Mouse (Mus musculus) layer of hippocampus, postnatal 36 days (tissue): ENCODE measurements around the gene Dnajc5. TPM values are rescaled to one million over a fixed set of nuclear protein-coding genes. Genes with fewer than 3 reads are reported as not detected.

Experiments used
- DNase-seq, 2 experiments: peaks; one replicate each; pipeline ENCODE4 v3.0.0; 2022
- total RNA-seq, 2 experiments: library from RNA; stranded (reverse); gene quantifications; 2 replicates each; pipeline ENCODE4 v1.2.3; 2021

Gene Dnajc5
- total RNA-seq, 2 experiments from 2014 or later: 252 to 275 TPM

DNA sequence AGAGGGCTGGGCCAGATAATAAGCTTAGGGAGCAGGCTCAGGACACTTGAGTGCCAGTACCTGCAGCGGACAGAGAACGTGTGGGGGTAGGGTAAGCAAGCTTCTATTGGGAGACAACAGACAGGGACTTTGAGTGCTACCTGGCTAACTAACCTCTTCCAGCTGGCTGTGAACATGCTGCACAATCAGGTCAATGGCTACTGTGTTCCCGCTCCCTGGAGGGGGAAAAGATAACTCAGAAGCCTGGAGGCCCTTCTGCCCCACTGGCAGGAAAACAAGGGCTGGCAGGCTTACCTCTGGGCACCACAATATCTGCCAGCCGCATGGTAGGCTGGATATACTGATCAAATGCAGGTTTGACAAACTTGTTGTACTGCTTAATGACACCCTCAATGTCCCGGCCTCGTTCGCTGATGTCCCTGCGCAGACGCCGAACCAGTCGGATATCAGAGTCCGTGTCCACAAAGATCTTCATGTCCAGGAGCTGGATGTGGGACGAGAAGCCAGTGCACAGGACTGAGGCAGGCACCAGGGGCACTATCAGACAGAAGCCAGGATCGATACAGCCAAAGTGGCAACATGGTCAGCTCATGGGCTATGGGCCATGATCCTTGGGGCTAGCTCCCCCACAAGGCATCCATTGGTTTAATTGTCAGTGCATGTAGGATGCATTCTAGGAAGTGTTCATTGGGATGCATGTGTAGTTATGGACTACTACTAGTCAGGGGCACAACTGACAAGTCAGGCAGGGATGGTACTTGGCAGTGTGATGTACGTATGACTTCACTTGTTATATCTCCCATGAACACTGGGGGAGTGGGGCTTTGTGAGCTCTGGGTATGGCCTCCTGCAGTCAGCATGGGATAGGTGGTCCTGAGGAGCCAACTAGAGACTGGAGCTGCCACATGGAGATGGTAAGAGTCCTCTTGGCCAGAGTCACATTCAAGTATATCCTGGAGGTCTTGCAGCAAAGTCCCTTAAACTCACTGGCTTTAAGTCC lies 52.9 kb downstream of the Dnajc5 start:
- DNase-seq: peak in 1 of 2 experiments; percentile 0

DNA sequence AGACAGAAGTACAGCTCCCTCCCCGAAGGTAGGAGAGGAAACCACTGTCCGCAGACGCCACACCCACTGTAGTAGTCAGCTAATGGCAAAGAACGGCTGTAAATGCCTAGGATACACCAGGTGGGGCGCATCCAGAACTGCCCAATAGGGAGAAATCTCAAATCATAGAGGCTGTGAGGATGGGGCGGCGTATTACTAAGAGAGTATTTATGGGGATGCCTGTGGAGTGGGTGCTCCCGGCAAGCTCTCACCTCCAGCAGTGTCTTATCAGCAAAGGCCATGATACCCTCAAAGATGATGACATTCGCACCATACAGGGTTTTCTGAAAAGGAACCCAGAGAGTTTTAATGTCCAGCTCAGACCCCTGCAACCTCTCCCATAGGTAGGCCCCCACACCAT lies 53.7 kb downstream of the Dnajc5 start:
- no peak for DNase-seq

DNA sequence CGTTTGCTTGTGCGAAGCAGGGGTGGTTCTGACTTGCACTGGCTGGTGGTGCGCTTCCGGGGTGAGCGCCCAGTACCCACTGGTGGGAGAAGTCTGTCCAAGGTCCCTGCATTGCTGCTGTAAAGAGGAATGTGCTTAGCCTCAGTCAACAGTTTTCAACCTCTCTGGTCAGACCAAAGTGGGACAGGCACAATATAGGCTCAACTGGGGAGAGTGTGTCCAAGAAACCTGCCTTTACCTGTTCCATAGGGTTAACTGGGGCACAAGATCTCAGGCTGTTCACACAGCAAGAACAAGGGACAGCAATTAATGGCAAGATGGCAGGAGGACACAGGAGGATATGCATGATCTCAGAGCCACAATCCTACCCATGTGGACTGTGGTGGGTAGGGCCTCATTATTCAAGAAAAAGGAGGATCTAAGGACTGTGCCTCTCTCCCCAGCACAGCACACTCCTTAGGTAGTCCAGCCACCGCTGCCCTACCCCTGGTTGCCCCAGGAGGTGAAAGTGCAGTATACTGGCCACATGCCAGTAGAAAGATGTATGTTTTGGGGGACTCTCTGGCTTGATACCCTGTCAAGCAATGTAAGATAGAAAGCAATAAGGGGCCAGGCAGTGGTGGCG lies 54.7 kb downstream of the Dnajc5 start:
- DNase-seq: peak in 1 of 2 experiments; percentile 1

DNA sequence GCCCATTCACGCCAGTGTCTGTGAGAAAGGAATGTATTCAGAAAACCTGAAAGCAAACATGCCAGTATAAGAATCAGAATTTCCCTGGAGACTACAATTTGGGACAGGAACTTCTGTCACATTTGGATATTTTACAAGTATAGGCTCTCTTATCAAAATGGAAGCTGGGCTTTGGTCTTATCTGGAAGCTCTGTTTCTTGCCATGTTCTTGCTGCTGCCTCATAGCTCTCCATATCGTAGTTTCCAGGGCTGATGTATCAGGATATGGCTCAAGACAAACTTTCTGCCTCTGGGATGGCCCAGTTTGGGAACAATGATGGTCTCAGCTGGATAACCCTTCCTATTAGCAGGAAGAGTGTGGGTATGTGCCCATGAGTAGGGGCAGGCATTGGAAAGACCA lies 56.3 kb downstream of the Dnajc5 start:
- peak in 1 of 2 experiments; percentile 1 for DNase-seq

DNA sequence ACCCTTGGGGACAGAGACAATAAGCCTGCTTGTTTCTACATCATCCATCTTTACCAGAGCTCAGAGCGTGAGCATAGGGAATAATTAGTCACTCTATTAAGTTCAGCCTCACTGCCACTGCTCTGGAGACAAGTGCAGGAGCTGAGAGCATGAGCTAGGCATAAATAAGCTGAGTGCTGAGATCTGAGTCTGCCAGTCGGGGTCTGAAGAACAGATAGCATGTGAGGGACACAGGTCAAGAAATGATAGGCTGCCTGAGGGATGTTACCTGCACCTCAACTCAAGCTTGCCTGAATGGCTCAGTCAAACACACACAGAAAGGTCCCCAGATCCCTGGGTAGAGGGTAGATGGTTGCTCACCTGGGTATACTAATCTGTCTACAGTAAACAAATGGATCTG lies 56.8 kb downstream of the Dnajc5 start:
- DNase-seq: peak in 1 of 2 experiments; percentile 3

DNA sequence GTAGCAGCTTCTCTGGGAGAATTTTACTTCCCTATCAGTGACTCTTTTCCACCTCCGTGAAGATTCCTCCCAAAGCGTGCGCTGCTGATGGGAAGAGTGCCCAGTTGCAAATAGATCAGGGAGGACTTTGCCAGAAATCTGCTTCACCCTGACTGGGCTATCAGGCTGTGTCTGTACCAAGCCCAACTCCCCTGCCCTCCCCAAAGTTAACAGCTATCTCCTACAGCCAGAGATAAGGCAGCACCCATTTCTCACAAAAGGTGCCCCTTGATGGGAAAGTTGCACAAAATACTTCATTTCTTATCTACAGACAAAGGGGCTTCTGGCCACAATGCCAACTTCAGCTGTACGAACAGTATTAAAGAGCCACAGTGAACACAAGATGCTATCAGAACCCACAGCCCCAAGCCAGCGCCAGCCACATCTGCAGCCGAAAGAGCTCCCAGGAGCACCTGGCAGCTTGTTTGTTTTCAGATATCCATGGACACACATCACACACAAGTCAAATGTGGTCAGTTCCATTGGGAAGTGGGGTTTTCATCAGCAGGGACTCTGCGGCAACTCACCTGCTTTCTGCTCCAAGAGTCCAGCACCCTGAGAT lies 57.8 kb downstream of the Dnajc5 start:
- peak in 1 of 2 experiments; percentile 7 for DNase-seq

DNA sequence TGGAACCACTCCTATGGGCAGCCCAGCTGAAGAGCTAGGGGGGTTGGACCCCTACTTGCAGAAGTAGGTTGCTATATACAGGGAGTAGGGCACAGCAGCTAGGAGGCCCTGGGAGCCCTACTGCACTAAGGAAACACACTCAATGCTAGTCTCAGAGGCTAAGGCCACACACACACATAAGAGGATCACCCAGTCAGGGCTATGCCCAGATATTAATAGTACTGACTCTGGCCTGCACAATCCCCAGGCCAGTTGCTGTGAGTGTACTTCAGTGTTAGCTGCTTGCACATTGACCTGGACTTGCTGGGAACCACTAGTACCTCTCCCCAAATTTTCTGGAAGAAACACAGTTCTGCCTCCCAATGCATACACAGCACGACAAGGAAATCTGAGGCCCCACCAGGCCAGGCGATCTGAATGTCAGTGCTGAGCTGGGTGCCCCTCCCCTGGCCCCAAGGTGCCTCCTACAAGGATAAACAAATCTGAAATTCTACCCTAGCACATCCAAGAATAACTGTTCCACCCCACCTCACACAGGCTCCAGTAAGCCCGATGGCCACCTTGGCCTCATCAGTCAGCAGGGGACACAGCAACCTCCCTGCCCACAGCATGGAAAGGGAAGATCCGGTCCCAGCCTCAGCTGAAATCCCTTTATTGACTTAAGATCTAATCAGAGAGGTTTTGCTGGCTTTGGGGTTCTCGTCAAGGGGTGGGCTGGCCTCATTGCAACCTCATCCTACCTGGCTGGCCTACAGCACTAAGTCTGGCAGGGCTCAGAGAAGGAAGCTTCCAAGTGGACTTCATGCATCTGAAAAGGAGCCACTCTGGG lies 58.7 kb downstream of the Dnajc5 start:
- no peak for DNase-seq

DNA sequence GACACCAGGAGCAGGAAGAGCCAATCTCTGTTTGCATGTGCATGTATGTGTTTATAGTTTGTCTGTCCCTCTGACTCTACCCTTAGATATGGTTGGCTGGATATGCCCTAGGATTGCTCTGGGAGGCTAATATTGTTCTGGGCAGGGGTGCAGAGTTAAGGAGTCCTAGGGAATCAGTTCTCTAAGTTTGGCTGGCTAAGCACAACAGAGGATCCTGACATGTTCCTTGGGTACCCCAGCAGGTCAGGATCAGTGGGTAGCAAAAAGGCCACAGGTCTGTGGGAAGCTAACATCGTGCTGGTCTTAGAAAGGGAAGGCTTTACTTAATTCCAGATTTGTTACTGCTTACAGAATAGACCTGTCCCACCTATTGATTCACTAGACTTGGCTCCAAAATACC lies 59.4 kb downstream of the Dnajc5 start:
- DNase-seq: no peak

DNA sequence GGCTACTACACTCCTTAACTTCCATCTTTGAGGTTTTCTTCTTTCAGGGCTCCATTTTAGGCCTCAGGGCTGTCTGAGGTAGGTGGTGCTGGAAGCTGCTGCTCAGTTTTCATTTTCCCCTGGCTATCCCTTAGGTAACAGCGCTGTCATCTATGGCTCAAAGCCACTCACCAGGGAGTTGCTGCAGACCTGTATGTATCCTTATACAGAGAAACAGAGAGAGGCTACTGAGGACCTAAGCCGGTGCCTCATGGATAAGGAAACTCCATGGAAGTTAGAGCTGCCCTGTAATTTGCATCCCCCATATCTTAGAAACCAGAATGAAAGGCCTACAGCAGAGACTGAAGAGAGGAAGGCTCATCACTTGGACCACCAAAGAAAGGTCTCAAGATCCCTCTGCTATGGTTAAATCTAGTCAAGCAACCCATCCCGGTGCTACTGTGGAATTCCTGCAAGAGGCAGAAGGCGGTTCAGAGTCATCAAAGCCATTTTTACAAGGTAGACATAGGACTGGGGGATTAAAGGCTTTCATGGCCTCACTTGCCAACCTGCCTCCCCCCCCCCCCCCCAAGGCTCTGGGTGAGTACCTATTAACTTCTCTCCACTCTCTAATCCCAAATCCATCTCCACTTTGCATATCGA lies 60.0 kb downstream of the Dnajc5 start:
- DNase-seq: no peak

DNA sequence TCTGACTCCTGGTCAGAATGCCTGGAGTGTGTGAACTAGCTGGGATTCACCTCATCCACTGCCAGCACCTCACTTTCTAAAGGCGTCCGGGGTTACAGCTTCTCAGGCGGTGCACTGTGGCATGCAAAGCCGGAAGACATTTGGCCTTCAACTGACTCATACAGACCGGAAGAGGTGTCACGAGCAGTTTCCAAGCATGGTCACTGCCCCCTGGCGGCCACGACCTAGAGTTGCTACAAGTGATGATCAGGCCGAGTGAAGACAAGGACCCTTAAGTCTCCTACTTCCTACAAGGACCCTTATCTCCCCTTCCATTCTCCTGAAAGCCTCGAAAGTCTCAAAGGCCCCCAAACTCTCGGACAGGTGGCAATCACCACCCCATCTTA lies 60.7 kb downstream of the Dnajc5 start:
- DNase-seq: peak; percentile 64 to 75

DNA sequence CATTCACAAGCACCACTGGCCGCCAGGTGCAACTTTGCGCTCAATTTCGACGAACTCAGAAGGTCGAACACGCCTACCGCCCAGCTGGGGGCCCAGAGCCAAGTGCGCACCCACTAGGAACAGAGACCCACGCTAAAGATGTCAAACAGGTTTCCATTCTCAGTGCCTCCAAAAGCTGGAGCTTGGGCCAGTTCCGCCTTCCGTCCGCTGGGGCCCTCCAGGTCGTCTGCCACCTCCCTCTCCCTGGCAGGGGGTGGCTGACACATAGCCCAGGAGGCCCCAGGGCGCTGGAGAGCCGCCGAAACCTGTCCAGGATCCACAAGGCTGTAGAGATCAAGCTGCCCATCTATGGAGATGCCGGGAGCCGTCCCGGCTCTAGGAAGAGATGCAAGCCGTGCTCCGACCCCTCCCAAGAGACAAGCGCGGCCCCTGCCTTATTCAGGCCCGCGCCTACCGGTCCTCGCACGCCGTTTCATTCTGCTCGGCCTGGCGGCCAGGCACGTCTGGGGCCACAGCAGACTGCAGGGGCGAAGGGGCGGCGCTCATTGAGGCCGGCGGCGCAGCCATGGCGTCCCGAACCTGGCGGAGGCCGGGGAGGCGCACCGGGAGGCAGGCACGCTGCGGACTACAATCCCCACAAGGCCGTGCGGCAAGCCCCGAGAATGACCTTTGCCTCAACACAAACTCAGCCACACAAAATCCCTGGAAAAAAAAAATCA lies 61.3 kb downstream of the Dnajc5 start:
- DNase-seq: peak; percentile 85 to 87

DNA sequence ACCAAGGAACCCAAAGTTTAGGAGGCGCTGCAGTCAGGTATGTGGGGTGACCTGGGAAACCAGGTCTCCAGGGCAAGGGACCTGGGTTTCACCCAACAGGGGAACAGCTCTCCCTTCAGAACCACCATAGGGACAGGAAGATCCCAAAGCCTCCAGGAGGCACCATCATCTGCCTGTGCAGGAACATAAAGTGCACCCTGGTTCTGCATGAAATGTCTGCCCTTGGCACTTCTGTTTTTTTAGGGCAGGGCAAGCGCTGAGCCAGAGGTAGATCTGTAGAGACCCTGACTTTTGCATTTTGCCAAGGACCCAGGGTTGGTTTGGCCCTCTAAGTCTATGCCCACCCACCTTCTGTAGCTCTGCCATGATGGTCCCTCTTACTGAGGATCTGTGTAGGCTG lies 62.1 kb downstream of the Dnajc5 start:
- no peak for DNase-seq

DNA sequence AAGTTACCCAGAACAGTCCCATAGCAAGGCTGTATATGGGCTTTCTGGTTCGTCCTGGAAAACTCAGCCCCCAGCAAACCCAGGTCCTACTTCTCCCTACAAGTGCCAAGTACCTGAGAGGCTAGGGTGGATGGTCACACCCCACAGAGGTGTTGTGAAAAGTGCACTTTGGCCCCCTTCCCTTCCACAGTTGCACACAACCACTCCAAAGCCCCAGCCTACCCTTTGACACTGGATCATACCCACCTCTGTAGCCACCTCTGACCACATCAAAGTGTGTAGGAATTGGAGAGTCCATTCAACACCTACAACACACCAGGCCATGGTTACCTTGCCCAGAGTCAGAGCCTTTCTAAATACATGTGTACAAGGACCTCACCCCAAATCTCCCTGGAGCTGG lies 62.7 kb downstream of the Dnajc5 start:
- DNase-seq: no peak

DNA sequence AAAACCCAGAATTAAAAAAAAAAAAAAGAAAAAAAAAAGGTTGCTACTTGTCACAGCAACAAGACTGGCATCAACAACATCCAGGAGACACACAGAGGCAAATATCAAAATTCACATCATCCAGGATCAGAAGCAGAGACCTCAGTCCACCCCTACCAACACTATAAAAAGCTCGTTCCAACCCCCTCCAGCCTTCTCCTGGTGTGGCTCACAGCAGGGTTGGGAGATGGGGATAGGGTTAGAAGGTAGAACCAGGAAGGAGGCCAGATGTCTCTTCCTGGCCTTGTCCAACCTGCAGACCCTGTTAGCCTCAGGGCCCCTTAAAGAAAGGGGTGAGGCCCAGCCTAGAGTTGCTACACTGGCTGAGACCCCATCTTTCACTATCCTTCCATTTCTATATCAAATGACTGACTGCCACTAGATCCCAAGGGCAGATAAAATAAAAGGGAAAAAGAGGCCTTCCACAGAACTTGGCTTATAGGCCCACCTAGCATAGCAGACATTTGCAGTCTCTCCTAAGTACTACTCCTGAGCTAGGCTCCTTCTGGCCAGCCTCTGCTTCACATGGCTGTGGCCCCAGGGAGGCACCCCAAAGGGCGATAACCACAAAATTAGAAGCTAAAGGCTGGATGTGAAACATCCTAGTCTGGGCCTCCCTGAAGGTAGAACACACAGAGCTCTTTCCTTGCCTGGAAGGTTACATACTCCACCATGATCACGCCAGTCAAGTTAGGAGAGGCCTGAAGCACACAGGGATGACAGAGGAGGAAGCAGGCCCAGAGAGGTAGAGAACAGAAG lies 63.4 kb downstream of the Dnajc5 start:
- no peak for DNase-seq

DNA sequence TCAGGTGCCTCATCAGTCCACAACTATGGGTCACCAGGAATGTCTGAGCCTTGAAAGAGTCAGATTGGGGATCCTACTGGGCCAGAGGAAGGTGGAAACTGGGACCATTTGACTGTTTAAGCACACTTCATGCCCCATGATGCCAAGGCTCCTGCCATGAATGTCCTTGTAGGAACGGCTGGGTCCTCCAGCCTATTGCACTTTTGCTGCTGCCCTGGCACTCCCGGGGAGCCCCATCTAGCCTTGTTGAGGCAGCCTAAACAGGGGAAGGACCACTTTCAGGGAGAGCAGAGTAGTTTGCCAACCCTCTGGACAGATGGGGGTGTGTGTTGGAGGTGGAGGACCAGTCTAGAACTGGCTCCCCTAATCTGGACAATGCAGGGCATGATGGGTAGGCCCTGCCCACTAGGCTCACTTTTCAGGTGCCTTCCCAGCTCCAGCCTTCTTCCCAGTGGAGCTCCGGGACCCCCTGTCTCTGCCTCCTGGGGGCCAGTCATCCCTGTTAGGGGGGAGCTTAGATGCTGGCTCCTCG lies 64.2 kb downstream of the Dnajc5 start, which contains the start of gene Uckl1:
TSS of gene Uckl1 (minus strand) at position 482 of the 532 bp plus-strand sequence.
- DNase-seq: no peak

DNA sequence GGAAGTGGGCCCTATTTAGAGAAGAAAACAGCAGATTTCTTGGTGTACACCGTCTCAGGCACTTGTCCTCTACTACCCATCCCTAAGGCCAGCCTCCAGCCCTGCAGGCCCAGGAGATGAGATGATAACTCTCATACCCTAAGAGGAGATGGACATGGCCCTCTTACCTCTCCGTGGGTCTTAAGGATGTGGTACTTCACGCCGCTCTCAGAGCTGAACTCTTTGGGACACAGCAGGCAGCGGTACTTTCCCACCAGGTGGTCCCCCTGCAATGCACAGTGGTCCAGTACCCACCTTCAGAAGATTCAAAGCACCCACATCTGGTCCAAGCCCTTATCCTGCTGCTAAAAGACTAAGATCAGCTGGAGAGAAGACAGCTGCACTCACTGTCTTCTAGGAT lies 65.2 kb downstream of the Dnajc5 start:
- DNase-seq: no peak

DNA sequence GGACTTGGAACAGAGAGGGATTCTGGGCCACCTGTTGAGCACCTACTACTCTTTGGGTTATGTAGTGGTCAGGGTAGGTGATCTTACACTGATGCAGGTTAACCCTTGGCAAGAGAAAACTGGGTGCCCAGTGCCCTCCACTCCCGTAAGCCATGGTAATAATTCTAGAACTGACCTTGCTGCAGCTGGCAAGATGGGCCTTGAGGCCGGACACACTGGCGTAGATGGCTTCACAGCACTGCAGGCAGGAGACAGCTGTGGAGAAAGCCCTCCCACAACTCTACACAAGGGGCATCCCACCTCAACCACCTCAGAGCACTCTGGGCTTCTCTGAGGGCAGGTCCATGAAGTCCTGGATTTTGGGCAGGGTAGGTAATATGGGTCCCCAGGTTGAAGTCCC lies 65.8 kb downstream of the Dnajc5 start:
- no peak for DNase-seq

DNA sequence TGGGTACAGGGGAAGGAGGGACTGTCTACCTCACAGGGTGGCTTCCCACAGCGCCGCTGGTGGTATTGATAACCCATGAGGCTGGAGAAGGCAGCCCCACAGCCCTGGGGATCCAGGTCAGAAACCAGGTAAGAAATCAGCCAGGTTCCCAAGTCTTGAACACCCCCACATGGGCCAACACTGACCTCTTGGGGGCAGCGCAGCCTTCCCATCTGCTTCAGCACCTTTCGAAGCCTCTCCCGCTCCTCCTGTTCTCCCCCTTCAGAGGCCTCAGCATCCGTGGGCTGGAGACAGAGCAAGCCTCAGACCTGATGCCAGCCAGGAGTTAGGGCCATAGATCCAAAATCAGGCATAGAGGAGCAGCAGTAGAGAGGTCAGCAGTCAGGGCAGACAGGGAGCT lies 67.5 kb downstream of the Dnajc5 start:
- no peak for DNase-seq

DNA sequence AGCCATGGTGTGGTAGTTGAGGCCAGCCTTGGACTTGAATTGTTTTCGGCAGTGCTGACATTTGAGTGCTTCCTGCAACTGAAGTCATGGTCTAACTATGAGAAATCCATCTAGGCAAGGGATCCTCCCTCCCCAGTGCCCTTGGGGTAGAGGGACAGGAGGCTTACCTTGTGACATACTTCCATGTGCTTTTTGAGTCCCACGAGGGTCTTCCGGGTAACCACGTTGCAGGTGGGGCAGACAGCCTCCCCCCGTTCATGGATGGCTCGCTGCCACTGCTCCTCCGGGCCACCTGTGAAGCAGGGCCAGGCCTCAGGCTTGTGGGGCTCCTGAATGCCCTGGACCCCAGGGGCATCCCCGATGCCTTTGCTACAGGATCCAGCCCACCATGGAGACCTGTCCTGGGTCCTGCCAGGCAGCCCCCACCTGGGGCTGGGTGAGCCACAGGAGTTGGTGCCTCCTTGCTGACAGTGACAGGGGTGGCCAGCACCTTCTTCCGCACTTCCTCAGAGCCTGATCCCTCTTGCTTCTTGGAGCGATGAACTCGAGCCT lies 68.0 kb downstream of the Dnajc5 start:
- no peak for DNase-seq
